Mouse (Mus musculus): ENCODE measurements at regions not wholly inside any gene's neighbourhood (a gene's known extent, or its start where the extent isn't known, plus 50 kb on each side); places are given as distances from the start of the nearest gene placed in this dataset.
A peak's percentile ranks its signal among the peaks of the same experiment; 100 is the strongest.

DNA sequence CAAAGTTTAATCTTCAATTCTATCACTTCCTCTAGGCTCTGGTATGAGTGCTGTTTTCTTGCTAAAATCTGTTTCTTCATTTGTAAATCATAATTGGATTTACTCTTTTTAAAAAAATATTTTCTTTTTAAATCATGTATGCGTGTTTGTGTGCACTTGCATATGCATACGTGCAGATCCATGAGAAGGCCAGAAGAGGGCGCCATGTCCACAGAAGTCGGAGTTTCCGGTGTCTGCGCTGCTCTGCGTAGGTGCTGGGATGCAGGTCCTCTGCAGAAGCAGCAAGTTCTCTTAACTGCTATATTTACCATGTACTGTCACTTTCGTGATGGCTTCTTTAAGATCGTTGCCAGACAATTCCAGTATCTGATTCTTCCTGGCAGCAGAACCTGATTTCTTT, 136.6 kb upstream of the Spin1 start:
- no peak for TF ChIP-seq POLR2A (IDR thresholded peaks at IDR 0.05; ENCODE audit: borderline replicate concordance, extremely low read depth, insufficient read depth, insufficient read length, poor library complexity, severe bottlenecking)
- TF ChIP-seq CTCF (IDR thresholded peaks at IDR 0.05; ENCODE audit: borderline replicate concordance, extremely low read depth, insufficient read depth, insufficient read length) = peak; percentile 55
